Mouse (Mus musculus) midbrain, embryonic 12.5 days (tissue): ENCODE results near the gene Gnaz. TPM values are rescaled to one million over a fixed set of nuclear protein-coding genes. Genes with fewer than 3 reads are reported as not detected.

Experiments used
- ATAC-seq: fragments of 200-750 bp; cut with Nextera tagmentation; 2 replicates; pipeline ENCODE4 v1.8.0; 2017; ENCODE audit warnings: low read depth, moderate TSS enrichment, moderate library complexity; ENCODE audit not compliant: low FRiP score
- H3K27ac ChIP-seq: fragments of 300-500 bp; sonication (generic); replicated peaks from 2 replicates; pipeline ENCODE4 v1.5.1; 2016; ENCODE audit warnings: mild to moderate bottlenecking
- H3K27me3 ChIP-seq: fragments of 300-500 bp; sonication (generic); 2 replicates; pipeline ENCODE4 v1.6.1; 2016; ENCODE audit warnings: mild to moderate bottlenecking
- H3K36me3 ChIP-seq: fragments of 300-500 bp; sonication (generic); 2 replicates; pipeline ENCODE4 v1.6.1; 2016
- H3K4me1 ChIP-seq: fragments of 300-500 bp; sonication (generic); 2 replicates; pipeline ENCODE4 v1.6.1; 2016
- H3K4me2 ChIP-seq: fragments of 300-500 bp; sonication (generic); replicated peaks from 2 replicates; pipeline ENCODE4 v1.6.1; 2016; ENCODE audit warnings: mild to moderate bottlenecking, moderate library complexity
- H3K4me3 ChIP-seq: fragments of 300-500 bp; sonication (generic); 2 replicates; pipeline ENCODE4 v1.5.1; 2016; ENCODE audit warnings: mild to moderate bottlenecking
- H3K9ac ChIP-seq: fragments of 300-500 bp; sonication (generic); replicated peaks from 2 replicates; pipeline ENCODE4 v1.6.1; 2016; ENCODE audit warnings: mild to moderate bottlenecking, moderate library complexity
- H3K9me3 ChIP-seq: fragments of 300-500 bp; sonication (generic); 2 replicates; pipeline ENCODE4 v1.6.1; 2016; ENCODE audit warnings: mild to moderate bottlenecking
- WGBS: fragments of 180-500 bp; shearing (Covaris S2); methylation state at CpG from one replicate; pipeline ENCODE4 v1.1.7; 2016; 5-methylcytosine and 5-hydroxymethylcytosine counted together
- polyA plus RNA-seq: library from polyadenylated mRNA; unstranded; fragments of >200 nt; fragmentation: Nextera tagmentation; extraction: Ambion mirVana; gene quantifications from 2 replicates; pipeline ENCODE4 v1.2.1, GENCODE M21; 2016

Gene Gnaz
- polyA plus RNA-seq, 1 experiment from 2014 or later = 22.2 TPM

GRCm38 (mm10) chr10:75058761-75059395 lies 91.9 kb downstream of the Gnaz start:
- no peak overlapping the region for H3K4me3 ChIP-seq
- H3K27me3 ChIP-seq = peaks cover 21% of the 10 kb centered on the region
- ATAC-seq = no peak
- 9% methylated on average over 9 of the region's 9 CpGs for WGBS
- H3K4me1 ChIP-seq = peaks cover 56% of the 10 kb centered on the region
- H3K9me3 ChIP-seq = no peaks in the 10 kb centered on the region
- H3K9ac ChIP-seq = no peak overlapping the region
- H3K36me3 ChIP-seq = no peaks in the 10 kb centered on the region
- peak overlapping the region; percentile 73 for H3K4me2 ChIP-seq
- H3K27ac ChIP-seq = no peak overlapping the region; the same call in 1 of the 2 replicates

- ATAC-seq = no peak
- Histone ChIP-seq H3K9ac (no peak overlapping the region), H3K27me3 (peaks cover 21% of the 10 kb centered on the region), H3K9me3 (no peaks in the 10 kb centered on the region), H3K36me3 (no peaks in the 10 kb centered on the region), H3K4me3 (peak overlapping the region; percentile 93), H3K4me1 (peaks cover 61% of the 10 kb centered on the region), H3K4me2 (peak overlapping the region; percentile 73), H3K27ac (no peak overlapping the region)
- under 1% methylated on average over 11 of the region's 11 CpGs for WGBS
These were observed 92.4 kb downstream of the Gnaz start for GRCm38 (mm10) chr10:75059396-75059795.

DNA sequence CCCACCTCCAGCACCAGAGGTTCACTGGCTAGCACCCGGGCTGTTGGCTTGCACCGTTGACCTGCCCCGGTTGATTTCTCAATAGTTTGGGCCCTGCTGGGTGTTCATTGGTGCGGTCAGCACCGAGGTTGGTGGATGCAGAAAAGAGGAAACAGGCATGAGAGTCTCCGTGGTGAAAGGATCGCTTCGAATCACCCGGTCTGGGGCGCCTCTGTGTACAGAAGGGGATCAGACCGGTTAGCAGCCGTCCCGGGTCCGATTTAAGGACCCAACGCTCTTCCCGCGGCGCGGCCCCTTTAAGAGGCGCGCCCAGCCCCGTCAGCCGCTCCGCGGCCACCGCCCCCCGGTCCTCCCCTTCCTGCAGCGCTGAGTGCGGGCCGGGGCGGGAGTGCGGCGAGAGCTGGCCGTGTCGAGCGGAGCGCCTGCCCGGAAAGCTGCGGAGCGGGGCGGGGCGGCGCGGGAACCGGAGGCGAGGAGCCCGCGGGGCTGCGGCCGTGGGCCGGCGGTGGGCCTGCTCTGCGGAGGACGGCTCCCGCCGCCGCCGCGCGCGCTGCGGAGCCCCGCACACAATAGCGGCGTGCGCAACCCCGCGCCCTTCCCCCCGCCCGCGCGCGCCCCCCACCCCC lies 93.4 kb downstream of the Gnaz start, which contains the start of gene Bcr:
TSS of gene Bcr (plus strand) at position 376 of the 626 bp plus-strand sequence.
- ATAC-seq = peak; percentile 83
- 0% methylated on average over 33 of the region's 73 CpGs for WGBS
- Histone ChIP-seq H3K9me3 (no peaks in the 10 kb centered on the region), H3K9ac (peak within 1 kb of the TSS; percentile 87), H3K4me2 (peak within 1 kb of the TSS; percentile 73), H3K4me3 (peak within 1 kb of the TSS; percentile 93), H3K4me1 (peaks cover 69% of the 10 kb centered on the region), H3K36me3 (no peaks in the 10 kb centered on the region), H3K27ac (peak within 1 kb of the TSS; percentile 84), H3K27me3 (peaks cover 21% of the 10 kb centered on the region)

- H3K27ac ChIP-seq = peak overlapping the region; percentile 84
- 0% methylated on average over 44 of the region's 48 CpGs for WGBS
- H3K36me3 ChIP-seq = 0 out of 2 replicates have a peak, but pooled peaks cover 3% of the 10 kb centered on the region
- no peaks in the 10 kb centered on the region for H3K9me3 ChIP-seq
- H3K9ac ChIP-seq = peak overlapping the region; percentile 87
- peak overlapping the region; percentile 93 for H3K4me3 ChIP-seq
- ATAC-seq = peak; percentile 23
- H3K4me2 ChIP-seq = peak overlapping the region; percentile 73
- H3K27me3 ChIP-seq = peaks cover 21% of the 10 kb centered on the region
- peaks cover 72% of the 10 kb centered on the region for H3K4me1 ChIP-seq
These were observed 93.9 kb downstream of the Gnaz start for GRCm38 (mm10) chr10:75060843-75061235.

DNA sequence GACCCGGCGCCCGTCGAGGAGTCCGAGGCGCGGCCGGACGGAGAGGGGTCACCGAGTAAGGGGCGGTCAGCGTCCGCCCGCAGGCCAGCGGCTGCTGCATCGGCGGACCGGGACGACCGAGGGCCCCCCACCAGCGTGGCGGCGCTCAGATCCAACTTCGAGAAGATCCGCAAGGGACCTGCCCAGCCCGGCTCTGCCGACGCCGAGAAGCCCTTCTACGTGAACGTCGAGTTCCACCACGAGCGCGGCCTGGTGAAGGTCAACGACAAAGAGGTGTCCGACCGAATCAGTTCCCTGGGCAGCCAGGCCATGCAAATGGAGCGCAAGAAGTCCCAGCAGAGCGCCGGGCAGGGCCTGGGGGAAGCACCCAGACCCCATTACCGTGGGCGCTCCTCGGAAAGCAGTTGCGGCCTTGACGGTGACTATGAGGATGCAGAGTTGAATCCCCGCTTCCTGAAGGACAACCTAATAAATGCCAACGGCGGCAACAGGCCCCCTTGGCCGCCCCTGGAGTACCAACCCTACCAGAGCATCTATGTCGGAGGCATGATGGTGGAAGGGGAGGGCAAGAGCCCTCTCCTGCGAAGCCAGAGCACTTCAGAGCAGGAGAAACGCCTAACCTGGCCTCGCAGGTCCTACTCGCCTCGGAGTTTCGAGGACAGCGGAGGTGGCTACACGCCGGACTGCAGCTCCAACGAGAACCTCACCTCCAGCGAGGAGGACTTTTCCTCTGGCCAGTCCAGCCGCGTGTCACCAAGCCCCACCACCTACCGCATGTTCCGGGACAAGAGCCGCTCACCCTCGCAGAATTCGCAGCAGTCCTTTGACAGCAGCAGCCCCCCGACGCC lies 94.6 kb downstream of the Gnaz start:
- Histone ChIP-seq H3K4me2 (peak overlapping the region; percentile 73), H3K9ac (peak overlapping the region; percentile 87), H3K36me3 (0 out of 2 replicates have a peak, but pooled peaks cover 5% of the 10 kb centered on the region), H3K4me3 (peak overlapping the region; percentile 93), H3K27me3 (peaks cover 21% of the 10 kb centered on the region), H3K9me3 (no peaks in the 10 kb centered on the region), H3K27ac (0 out of 2 replicates have a peak overlapping the region, but pooled peaks have one; percentile 84), H3K4me1 (peaks cover 69% of the 10 kb centered on the region)
- 1% methylated on average over 71 of the region's 71 CpGs for WGBS
- ATAC-seq = no peak

- H3K27ac ChIP-seq = no peak overlapping the region
- no peaks in the 10 kb centered on the region for H3K9me3 ChIP-seq
- H3K36me3 ChIP-seq = 0 out of 2 replicates have a peak, but pooled peaks cover 5% of the 10 kb centered on the region
- peaks cover 21% of the 10 kb centered on the region for H3K27me3 ChIP-seq
- 13% methylated on average over 6 of the region's 6 CpGs for WGBS
- H3K4me2 ChIP-seq = peak overlapping the region; percentile 73
- H3K9ac ChIP-seq = peak overlapping the region; percentile 87
- peak overlapping the region; percentile 93 for H3K4me3 ChIP-seq
- no peak for ATAC-seq
- H3K4me1 ChIP-seq = peaks cover 69% of the 10 kb centered on the region
These were observed 95.2 kb downstream of the Gnaz start for GRCm38 (mm10) chr10:75062189-75062561.

GRCm38 (mm10) chr10:75062621-75063020 lies 95.6 kb downstream of the Gnaz start:
- Histone ChIP-seq H3K9ac (peak overlapping the region; percentile 87; the same call in 1 of the 2 replicates), H3K4me3 (peak overlapping the region; percentile 93), H3K27me3 (peaks cover 20% of the 10 kb centered on the region), H3K4me1 (peaks cover 74% of the 10 kb centered on the region), H3K27ac (no peak overlapping the region), H3K36me3 (0 out of 2 replicates have a peak, but pooled peaks cover 5% of the 10 kb centered on the region), H3K9me3 (no peaks in the 10 kb centered on the region), H3K4me2 (peak overlapping the region; percentile 73)
- 53% methylated on average over 6 of the region's 6 CpGs for WGBS
- no peak for ATAC-seq

DNA sequence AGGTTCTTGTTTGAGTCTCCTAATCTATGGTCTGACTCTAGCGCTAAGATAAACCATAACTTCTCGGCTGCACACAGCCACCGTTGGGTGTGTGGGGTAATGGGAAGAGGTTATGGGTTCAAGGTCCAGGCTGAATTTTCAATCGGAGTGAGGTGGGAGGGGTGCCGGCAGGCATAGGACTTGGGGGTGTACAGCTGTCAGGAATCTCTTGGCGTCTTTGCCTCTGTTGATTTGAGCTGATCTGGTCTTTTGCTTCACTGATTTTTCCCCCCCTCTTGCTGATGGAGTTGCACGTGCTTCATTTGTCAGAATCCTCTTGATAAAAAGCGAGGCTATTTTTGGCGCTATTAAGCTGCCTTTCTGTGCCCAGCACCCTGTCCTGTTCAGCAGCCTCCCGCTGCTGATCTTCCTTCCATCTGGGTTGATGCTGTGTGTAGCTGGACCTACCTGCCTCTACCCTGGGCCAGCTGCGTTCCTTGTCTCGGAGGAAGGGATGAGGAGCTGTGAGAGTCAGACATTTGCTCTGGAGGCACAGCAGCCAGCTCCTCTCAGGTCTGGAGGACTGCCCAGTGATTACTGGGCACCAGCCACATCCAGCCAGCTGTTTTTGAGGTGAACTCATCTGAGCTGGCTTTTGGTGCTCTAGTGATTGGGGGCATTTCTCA lies 96.5 kb downstream of the Gnaz start:
- no peak for ATAC-seq
- Histone ChIP-seq H3K9ac (no peak overlapping the region), H3K4me1 (peaks cover 80% of the 10 kb centered on the region)

GRCm38 (mm10) chr10:75065691-75066090 lies 98.7 kb downstream of the Gnaz start:
- H3K9me3 ChIP-seq = no peaks in the 10 kb centered on the region
- no peak overlapping the region for H3K4me3 ChIP-seq
- peaks cover 67% of the 10 kb centered on the region for H3K4me1 ChIP-seq
- H3K27me3 ChIP-seq = peaks cover 16% of the 10 kb centered on the region
- 74% methylated on average over 6 of the region's 6 CpGs for WGBS
- ATAC-seq = no peak
- H3K27ac ChIP-seq = no peak overlapping the region
- 0 out of 2 replicates have a peak, but pooled peaks cover 5% of the 10 kb centered on the region for H3K36me3 ChIP-seq
- peak overlapping the region; percentile 17; the same call in 1 of the 2 replicates for H3K4me2 ChIP-seq
- H3K9ac ChIP-seq = no peak overlapping the region

More for the DNA sequence above, 96.5 kb downstream of the Gnaz start:
- Histone ChIP-seq H3K36me3 (0 out of 2 replicates have a peak, but pooled peaks cover 5% of the 10 kb centered on the region), H3K4me3 (peak overlapping the region; percentile 93), H3K27ac (no peak overlapping the region), H3K4me2 (peak overlapping the region; percentile 73), H3K9me3 (no peaks in the 10 kb centered on the region), H3K27me3 (peaks cover 16% of the 10 kb centered on the region)
- 61% methylated on average over 12 of the region's 12 CpGs for WGBS
